Mouse (Mus musculus) kidney, adult 11 months (tissue): Measurements from ENCODE around the gene Pigx.
A peak's percentile ranks its signal among the peaks of the same experiment; 100 is the strongest.

Experiments
- DNase-seq: peaks from one replicate; pipeline ENCODE4 v3.0.0; 2022

The Pigx gene

GRCm38 (mm10) chr16:32099638-32100150, at the start of gene Pigx, which contains the start of gene Cep19:
Pigx (minus strand) TSS chr16:32099740.
Cep19 (plus strand) TSS chr16:32099800.
- peak; percentile 95 for DNase-seq

GRCm38 (mm10) chr16:32147589-32148207, 48.2 kb upstream of the Pigx start:
- peak; percentile 51 for DNase-seq

- no peak for DNase-seq
Measured at GRCm38 (mm10) chr16:32144592-32144991, 45.1 kb upstream of the Pigx start.

GRCm38 (mm10) chr16:32143766-32144165, 44.2 kb upstream of the Pigx start:
- DNase-seq, result no peak

- DNase-seq, result no peak
Measured at GRCm38 (mm10) chr16:32138954-32139353, 39.4 kb upstream of the Pigx start.

- no peak for DNase-seq
Measured at GRCm38 (mm10) chr16:32135842-32136357, 36.4 kb upstream of the Pigx start.

- DNase-seq, result no peak
Measured at GRCm38 (mm10) chr16:32133148-32133547, 33.6 kb upstream of the Pigx start.

GRCm38 (mm10) chr16:32130190-32130826, 30.8 kb upstream of the Pigx start:
- DNase-seq, result peak; percentile 52

GRCm38 (mm10) chr16:32129449-32130189, 30.1 kb upstream of the Pigx start:
- DNase-seq, result no peak

GRCm38 (mm10) chr16:32127046-32127445, 27.5 kb upstream of the Pigx start:
- no peak for DNase-seq

GRCm38 (mm10) chr16:32125364-32125763, 25.8 kb upstream of the Pigx start:
- DNase-seq, result no peak

- DNase-seq, result peak; percentile 23
Measured at GRCm38 (mm10) chr16:32124444-32125335, 25.1 kb upstream of the Pigx start.

- no peak for DNase-seq
Measured at GRCm38 (mm10) chr16:32124020-32124419, 24.5 kb upstream of the Pigx start.

GRCm38 (mm10) chr16:32120454-32120853, 20.9 kb upstream of the Pigx start:
- no peak for DNase-seq

GRCm38 (mm10) chr16:32116186-32116585, 16.6 kb upstream of the Pigx start:
- DNase-seq, result no peak

- no peak for DNase-seq
Measured at GRCm38 (mm10) chr16:32115781-32116180, 16.2 kb upstream of the Pigx start.

- DNase-seq, result peak; percentile 68
Measured at GRCm38 (mm10) chr16:32114968-32115695, 15.6 kb upstream of the Pigx start.

- no peak for DNase-seq
Measured at GRCm38 (mm10) chr16:32114406-32114805, 14.9 kb upstream of the Pigx start.

GRCm38 (mm10) chr16:32113541-32114218, 14.1 kb upstream of the Pigx start:
- DNase-seq, result peak; percentile 35

GRCm38 (mm10) chr16:32110951-32111699, 11.6 kb upstream of the Pigx start:
- no peak for DNase-seq
